Mouse (Mus musculus): ENCODE data around the gene Ick.
"Not testable (repeated sequence)": the region's sequence is repeated elsewhere in the genome, so short reads cannot be mapped to it uniquely, and the experiment has no call there.

Ick gene

GRCm38 (mm10) chr9:78146627-78147026 lies 37.6 kb downstream of the Ick start:
- in situ Hi-C loops (cut with MseI, MboI), result no loop called here

- in situ Hi-C loops (cut with MseI, MboI), result no loop called here
Observed at GRCm38 (mm10) chr9:78148149-78148548, 39.2 kb downstream of the Ick start.

- in situ Hi-C loops (cut with MseI, MboI), result not testable (repeated sequence)
Observed at GRCm38 (mm10) chr9:78149770-78150169, 40.8 kb downstream of the Ick start.

DNA sequence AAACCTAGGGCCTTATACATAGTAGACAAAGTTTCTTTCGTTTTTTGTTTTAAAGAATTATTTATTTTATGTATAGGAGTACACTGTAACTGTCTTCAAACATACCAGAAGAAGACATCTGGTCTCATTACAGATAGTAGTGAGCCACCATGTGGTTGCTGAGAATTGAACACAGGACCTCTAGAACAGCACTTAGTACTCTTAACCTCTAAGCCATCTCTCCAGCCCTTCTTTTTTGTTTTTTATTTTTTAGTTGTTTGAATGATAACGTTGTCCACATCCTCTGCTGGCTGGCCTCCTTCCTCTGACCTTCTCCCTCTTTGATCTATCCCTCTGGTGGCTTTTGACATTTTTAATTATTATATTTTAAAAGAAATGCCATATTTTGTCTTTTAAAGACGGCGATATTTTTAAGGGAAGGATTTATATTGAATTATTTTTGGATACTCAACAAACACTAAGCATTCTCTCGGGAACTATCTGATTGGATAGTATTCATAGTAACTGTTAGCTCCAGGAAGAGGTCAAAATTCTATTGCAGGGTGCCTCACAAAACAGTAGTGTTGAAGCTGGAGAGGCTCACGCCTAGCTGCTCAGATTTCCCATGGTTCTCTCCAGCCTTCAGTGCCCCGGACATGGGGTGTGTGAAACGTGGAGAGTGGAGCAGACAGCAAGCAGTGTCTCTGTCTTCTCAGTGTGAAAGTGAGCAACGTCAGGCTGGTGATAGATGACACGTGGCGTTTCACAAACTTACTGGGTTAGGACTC lies 45.4 kb downstream of the Ick start:
- in situ Hi-C loops (cut with MseI, MboI), result no loop called here

GRCm38 (mm10) chr9:78157221-78157620 lies 48.2 kb downstream of the Ick start:
- in situ Hi-C loops (cut with MseI, MboI), result loop anchor here in 1 of 2 experiments (5.0 kb wide), 1 partner anchor 40 kb away; no protein-coding TSS in a partner anchor

- in situ Hi-C loops (cut with MseI, MboI), result no loop called here
Observed at GRCm38 (mm10) chr9:78163291-78163690, 54.3 kb downstream of the Ick start.

DNA sequence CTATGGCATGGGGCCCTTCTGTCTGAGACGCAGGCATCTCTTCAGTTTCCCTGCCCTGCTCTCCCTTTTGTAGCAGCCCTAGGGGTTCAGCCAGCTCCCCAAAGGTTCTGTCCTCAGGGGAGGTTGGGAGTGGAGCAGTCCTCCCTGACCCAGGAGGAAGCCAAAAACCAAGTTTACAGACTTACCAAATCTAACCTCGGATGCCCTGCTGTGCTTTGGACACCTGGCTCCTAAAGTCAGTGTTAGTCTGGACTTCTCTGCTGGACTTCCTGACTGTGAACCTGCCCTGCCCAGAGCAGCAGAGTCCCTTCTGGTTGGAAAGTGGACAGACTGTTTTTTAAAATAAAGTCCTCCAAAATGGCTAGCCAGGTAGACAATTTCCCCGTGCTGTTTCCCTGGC lies 55.7 kb downstream of the Ick start:
- in situ Hi-C loops (cut with MseI, MboI), result loop anchor here in 1 of 2 experiments (5.0 kb wide), 1 partner anchor 52 kb away; no protein-coding TSS in a partner anchor

- in situ Hi-C loops (cut with MseI, MboI), result loop anchor here in 1 of 2 experiments (5.0 kb wide), 1 partner anchor 53 kb away; no protein-coding TSS in a partner anchor
Observed at GRCm38 (mm10) chr9:78165454-78165853, 56.5 kb downstream of the Ick start.

DNA sequence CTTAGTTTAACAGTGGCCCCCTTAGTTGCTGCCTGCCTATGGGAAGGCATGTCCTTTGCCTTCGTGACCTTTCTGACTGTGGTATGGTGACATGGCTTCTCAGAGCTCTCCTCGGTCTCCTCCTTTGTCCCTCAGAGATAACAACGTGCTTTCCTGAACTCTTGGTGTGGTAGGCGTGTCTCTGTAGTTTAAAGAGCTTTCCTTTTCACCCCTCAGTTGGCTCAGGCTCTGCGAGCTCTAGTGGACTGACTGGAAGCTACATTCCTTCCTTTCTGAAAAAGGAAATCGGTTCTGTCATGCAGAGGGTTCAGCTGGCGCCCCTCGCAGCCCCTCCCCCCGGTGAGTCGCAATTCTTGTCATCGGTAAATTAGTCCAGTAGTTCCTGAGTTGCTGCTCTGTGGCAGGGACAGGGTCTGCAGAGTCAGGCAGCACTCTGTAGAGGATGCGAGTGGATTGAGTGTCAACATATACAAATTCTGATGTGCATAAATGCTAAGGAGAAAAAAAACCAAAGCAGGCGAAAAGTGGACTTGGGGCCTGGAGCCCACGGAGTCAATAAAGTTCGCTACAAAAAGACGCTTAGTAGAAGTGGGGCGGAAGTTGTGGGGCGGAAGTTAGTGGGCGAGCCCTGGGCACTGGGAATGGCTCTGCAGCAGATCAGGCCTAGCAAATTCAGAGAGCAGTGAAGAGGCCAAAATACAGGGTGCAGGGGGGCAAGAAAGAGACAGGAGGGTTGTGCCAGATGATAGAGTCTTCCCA lies 57.9 kb downstream of the Ick start:
- in situ Hi-C loops (cut with MseI, MboI), result loop anchor here in 1 of 2 experiments (5.0 kb wide), 1 partner anchor 55 kb away; no protein-coding TSS in a partner anchor

DNA sequence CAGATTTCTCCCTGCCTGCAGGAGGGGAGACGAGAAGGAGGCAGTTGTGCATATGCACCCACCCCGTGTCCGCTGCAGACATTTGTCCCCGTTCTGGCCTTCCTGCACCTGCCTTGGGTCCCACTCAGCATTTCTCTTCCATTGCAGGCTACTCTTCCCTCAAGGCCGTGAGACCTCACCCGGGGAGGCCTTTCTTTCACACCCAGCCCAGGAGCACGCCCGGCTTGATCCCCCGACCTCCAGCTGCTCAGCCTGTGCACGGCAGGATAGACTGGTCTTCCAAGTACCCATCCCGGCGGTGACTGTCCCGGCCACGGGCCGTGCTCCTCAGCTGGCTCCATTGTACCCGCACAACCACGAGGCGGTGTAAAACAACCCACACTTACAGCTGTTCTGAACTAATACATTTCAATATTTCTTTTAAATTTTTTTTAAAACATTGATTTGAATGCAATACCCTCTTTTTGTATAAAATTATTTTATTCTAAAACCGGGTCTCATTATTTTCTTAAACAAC lies 58.5 kb downstream of the Ick start:
- in situ Hi-C loops (cut with MseI, MboI), result loop anchor here in 1 of 2 experiments (5.0 kb wide), 1 partner anchor 55 kb away; no protein-coding TSS in a partner anchor

DNA sequence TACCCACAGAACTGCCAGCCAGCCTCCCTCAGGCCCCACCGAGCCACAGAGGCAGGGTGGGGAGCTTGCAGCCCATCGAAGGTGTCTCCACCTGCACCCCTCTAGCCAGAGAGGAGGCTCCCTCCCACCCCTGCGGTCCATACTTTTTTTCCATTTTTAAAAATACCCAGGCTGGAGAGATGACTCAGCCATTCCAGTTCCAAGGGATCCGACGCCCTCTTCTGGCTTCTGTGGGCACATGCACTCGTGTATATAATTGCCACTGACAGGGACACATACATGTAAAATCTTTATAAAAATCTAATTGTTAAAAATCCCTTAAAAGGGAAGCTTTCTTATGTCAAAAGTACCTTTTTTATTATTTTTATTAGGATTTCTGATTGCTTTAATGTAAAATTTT lies 59.9 kb downstream of the Ick start:
- in situ Hi-C loops (cut with MseI, MboI), result loop anchor here in 1 of 2 experiments (5.0 kb wide), 1 partner anchor 57 kb away; no protein-coding TSS in a partner anchor

DNA sequence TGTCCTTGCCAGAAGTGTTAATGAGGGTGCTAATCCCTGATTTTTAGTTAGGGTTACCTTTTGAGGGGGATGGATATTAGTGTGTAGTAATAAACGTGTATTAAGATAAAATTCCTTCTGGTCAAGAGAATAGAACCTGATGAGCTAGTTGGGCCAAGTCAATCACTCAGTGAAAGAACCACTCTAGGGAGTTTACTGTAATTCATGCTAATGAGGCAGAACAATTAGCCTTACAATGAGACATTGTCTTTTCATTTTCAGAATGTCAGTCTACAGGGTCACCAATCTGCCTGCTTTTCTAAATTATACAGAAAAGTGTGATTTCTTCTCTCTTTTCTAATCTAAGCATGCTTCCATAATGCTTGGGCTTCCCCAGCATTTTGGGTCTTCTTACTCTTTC lies 65.0 kb downstream of the Ick start:
- in situ Hi-C loops (cut with MseI, MboI), result no loop called here

DNA sequence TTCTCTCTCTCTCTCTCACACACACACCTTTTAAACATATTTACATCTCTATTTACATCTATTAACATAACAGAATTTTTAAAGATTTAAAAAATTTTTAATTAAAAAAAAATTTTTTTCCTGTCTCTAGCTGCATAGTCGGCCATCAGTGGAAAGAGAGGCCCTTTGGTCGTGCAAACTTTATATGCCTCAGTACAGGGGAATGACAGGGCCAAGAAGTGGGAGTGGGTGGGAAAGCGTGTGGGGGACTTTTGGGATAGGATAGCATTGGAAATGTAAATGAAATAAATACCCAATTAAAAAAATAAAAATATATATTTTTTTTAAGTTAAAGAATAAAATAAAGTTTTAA lies 65.9 kb downstream of the Ick start:
- in situ Hi-C loops (cut with MseI, MboI), result not testable (repeated sequence)

DNA sequence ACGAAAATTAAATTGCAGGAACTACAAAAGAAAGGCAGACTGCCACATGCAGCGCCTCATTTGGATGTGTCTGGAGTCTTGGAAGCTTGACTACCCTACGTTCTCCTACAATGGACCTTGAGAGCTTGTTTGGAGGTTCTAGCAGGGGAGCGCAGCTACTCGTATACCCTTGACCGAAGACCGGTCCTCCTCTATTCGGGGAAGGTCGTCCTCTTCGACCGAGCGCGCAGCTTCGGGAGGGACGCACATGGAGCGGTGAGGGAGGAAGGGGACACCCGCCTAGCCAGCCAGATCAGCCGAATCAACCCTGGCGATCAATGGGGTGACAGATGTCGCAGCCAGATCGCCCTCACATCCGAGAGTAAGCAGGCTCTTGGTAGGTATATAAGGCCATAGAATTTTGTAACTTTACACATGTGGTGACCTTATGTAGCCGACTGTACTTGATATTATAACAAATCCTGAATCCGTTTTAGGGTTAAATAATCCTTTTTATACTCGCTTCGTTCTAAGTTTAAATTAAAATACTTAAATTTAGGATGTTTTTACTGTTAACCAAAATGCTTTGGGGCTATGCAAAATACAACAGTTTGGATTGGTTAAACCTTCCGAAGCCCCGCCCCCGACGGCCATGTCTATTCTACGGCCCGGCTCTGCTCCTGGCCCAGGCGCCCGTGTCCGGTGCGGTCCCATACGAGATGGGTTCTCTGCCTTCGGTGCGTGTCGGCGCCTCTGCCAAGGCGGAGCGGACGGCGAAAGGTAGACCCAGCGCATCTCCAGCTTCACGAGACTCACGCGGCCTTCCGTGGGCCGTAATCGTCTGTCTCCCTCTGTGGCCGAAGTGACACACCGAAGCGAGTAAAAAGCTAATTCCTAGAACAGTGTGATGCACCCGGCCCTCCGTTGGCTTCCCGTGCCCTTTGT lies 66.5 kb downstream of the Ick start:
- in situ Hi-C loops (cut with MseI, MboI), result no loop called here

GRCm38 (mm10) chr9:78176201-78176727 lies 67.3 kb downstream of the Ick start:
- in situ Hi-C loops (cut with MseI, MboI), result no loop called here

- in situ Hi-C loops (cut with MseI, MboI), result no loop called here
Observed at GRCm38 (mm10) chr9:78176831-78177230, 67.8 kb downstream of the Ick start.

GRCm38 (mm10) chr9:78178197-78178596 lies 69.2 kb downstream of the Ick start:
- in situ Hi-C loops (cut with MseI, MboI), result no loop called here

DNA sequence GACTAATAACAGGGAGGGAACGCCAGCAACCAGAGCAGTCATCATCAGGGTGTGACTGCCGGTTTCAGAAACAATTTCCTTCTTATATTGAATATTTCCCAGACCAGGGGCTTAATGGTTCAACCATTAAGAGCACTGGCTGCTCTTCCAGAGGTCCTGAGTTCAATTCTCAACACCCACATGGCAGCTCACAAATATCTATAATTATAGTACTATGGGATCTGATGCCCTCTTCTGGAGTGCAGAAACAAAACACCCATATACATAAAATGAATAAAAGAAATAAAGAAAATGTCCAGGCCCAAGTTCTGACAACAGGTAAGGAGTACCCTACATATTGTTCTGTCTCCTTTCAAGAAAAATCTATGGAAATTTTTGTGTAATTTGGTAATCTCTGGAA lies 70.1 kb downstream of the Ick start:
- in situ Hi-C loops (cut with MseI, MboI), result no loop called here

DNA sequence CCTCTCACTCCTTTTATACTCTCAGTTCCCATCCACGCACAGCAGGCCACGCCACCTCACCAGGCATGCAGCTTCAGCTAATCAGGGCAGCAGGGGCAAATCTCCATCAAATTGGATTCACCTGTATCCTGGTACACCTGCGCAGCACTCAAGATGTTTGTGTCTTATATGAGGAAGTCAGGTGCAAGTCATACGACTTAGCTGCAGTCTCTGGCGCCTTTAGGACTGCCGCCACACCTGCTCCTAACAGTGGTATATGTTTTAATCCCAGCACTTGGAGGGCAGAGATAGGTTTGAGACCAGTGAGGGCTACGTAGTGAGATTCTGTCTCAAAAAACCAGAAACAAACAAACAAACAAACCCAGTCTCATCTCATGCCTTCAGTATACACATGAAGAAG lies 73.5 kb downstream of the Ick start, which contains the start of gene Gsta4:
TSS of gene Gsta4 (plus strand) at position 301 of the 400 bp plus-strand sequence.
- in situ Hi-C loops (cut with MseI, MboI), result not testable (repeated sequence)

DNA sequence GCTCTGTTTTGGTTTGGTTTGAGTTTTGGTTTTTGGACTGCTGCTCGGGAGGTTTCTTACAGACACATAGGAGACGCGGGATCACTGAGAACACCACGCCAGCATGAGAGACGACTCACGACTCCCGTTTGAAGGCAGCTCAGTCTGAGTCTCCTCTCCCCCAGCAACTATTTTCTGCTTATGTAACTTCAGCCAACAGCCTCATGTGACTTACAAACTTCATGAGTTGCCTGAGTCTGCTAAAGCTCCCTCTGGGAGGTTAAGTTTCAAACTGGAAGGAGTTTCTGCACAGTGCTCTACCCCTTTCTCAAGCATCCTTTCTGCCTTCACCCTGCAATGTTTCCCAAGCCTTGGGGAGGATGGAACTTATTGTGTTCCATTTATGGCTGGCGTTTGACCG lies 76.7 kb downstream of the Ick start:
- in situ Hi-C loops (cut with MseI, MboI), result no loop called here

DNA sequence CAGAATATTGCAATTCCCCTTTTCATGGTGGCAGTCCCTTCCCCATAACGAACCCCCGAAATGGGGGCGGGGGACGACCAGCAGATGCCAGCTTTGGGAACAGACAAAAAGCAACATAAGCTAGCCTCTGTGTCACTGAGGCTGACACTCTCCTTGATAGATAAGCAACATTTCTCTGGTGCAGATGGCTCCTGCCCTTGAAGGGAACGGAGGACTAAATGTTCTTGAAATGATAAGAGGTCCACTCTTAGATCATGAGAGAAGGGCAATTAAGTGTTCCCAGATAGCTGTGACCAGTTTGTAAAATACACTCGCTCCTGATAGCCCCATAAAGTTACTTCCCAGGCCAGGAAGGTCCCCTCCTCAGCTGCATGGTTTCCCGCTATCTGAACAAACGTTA lies 79.9 kb downstream of the Ick start:
- in situ Hi-C loops (cut with MseI, MboI), result no loop called here

Data from mouse trophoblast stem cell (cell line).